Mouse (Mus musculus) erythroblast, adult 5-6 weeks (primary cell): Measurements from ENCODE around the gene Gm43064. TPM values are rescaled to one million over a fixed set of nuclear protein-coding genes. Genes with fewer than 3 reads are reported as not detected.

ENCODE experiments used
- ATAC-seq: replicated peaks from 2 replicates; pipeline ENCODE4 v1.8.0; 2016; ENCODE audit warnings: moderate number of reproducible peaks, mild to moderate bottlenecking, moderate TSS enrichment, inconsistent platforms; ENCODE audit not compliant: poor library complexity, low FRiP score, severe bottlenecking
- total RNA-seq, 2 experiments: library from RNA; stranded (forward) in 1 of 2; stranded (reverse) in 1 of 2; fragments of 150-400 nt in 1 of 2; fragments of 200-764, 138-1000 nt in 1 of 2; gene quantifications; 2 replicates each; pipeline versions ENCODE4 v1.2.3 to v1.2.4; 2015 to 2017; ENCODE audit warnings: low replicate concordance in 2 of 2

Gm43064 gene
- 11.5 and 30.2 TPM in 2 replicates for total RNA-seq (2015; ENCODE audit: low replicate concordance)
- 4.9 and 28.2 TPM in 2 replicates for total RNA-seq (2017; ENCODE audit: low replicate concordance)

GRCm38 (mm10) chr3:103808891-103809798 is at the start of gene Gm43064, which contains the start of the genes Dclre1b and Ap4b1:
TSS of gene Gm43064 (plus strand) at chr3:103809573.
TSS of gene Dclre1b (minus strand) at chr3:103809444.
TSS of gene Ap4b1 (plus strand) at chr3:103809520.
- ATAC-seq = peak; percentile 74

GRCm38 (mm10) chr3:103766789-103767188 is 42.6 kb upstream of the Gm43064 start:
- ATAC-seq = no peak

- no peak for ATAC-seq
Observed at GRCm38 (mm10) chr3:103771531-103772130, 37.7 kb upstream of the Gm43064 start.

DNA sequence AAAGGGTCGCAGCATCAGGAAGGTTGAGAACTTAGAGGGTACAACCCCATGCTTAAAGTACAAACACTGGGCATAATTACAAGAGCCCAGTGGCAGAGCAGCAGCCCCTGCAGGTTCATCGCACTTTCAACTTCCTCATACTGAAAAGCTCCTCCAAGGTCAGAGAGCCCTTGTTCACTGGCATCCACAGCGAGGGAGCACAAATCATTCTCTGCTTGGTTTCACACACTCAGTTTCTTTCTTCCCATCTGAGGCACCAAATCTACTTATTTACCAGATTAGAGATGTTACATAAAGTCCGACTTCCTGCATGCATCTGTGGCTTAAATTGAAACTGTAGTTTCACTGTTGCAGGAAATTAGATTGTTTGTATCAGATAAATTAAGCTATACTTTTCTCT is 36.5 kb upstream of the Gm43064 start:
- no peak for ATAC-seq

DNA sequence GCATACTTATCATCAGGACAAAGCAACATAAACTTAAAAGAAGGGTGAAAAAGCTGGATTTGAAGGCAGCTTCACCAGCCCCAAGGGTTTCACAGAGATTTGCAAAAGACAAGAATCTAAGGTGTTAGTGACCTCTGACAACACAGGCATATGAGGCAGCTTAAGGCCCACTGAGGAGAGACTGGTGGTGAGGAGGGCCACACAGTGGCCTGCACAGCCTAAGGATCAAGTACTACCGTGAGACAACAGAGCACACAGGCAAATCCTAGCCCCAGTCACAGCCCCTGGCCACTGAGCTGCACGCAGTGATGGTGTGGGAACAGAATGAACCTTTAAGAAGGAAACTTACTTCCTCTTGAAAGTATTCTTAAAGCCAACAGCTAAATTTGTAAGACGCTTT is 35.9 kb upstream of the Gm43064 start:
- peak; percentile 45; the same call in 1 of the 2 replicates for ATAC-seq

- no peak for ATAC-seq
Observed at GRCm38 (mm10) chr3:103774009-103774408, 35.4 kb upstream of the Gm43064 start.

GRCm38 (mm10) chr3:103777940-103778339 is 31.4 kb upstream of the Gm43064 start:
- ATAC-seq = no peak

- no peak for ATAC-seq
Observed at GRCm38 (mm10) chr3:103778660-103779059, 30.7 kb upstream of the Gm43064 start.

DNA sequence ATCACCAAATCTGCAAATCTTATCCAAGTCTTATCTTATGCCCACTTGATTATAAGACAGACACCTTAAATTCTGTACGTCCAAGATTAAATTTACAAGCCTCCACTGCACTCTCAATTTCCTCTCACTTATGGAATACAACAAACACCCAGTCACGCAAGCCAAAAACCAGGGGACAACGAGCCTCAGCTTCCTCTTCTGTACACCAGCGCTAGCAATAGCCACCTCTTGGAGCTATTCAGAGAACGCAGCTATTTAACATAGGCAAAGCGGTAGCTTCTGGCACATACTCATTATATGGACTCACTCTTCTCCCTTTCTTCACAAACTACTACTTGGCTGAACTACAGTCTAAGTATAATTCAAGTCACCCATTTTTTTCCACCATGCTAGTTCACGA is 30.2 kb upstream of the Gm43064 start:
- no peak for ATAC-seq

GRCm38 (mm10) chr3:103780271-103780670 is 29.1 kb upstream of the Gm43064 start:
- no peak for ATAC-seq

DNA sequence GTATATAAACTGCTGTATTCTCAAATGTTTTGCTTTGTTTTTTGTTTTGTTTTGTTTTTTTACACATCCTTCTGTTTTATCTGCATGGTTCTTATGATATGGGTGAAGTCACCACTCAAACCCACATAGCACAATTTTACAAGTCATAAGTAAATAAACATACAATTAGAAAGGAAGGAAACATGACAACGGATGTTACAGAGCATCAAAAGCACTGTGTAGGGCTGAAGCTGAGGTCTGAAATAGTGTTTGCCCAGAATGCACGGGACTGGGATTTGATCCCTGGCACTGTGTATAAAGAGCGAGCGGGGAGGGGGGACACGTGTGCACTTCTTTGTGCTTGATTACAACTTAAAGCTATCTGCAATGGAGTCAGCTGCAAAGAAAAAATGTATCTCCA is 28.6 kb upstream of the Gm43064 start:
- ATAC-seq = no peak

DNA sequence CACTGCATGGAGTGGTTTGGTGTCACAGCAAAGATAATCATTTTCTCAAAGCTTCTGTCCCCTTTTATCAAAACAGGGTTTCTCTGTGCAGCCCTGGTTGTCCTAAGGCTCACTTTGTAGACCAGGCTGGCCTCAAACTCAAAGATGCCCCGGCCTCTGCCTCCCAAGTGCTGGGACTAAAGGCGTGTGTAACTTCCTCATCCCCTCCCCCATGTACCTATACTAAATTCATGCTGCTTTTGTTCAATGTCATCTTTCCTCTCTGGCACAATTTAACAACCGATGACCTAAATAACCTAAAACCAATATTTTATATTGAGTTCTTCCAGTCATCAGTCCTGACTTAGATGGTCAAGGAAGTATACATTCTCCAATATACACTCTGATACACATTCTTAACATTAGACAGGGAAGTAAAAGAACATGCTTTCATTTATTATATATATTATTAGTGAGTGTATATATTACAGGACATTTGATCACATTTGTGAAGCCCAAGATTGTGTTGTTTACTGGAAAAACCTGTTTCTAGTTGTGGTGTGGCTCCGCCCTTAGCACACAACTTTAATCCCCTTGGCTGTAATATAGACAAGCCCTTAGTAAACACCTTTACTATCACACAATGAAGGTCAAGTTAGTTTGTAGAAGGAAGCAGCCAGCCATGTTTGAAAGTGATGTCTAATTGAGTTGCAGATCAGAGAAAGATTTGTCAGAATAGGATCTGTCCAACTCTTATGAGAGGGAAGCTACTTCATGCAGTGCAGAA is 26.3 kb upstream of the Gm43064 start:
- no peak for ATAC-seq

- no peak for ATAC-seq
Observed at GRCm38 (mm10) chr3:103787225-103787624, 22.1 kb upstream of the Gm43064 start.

GRCm38 (mm10) chr3:103789096-103789495 is 20.3 kb upstream of the Gm43064 start:
- no peak for ATAC-seq

DNA sequence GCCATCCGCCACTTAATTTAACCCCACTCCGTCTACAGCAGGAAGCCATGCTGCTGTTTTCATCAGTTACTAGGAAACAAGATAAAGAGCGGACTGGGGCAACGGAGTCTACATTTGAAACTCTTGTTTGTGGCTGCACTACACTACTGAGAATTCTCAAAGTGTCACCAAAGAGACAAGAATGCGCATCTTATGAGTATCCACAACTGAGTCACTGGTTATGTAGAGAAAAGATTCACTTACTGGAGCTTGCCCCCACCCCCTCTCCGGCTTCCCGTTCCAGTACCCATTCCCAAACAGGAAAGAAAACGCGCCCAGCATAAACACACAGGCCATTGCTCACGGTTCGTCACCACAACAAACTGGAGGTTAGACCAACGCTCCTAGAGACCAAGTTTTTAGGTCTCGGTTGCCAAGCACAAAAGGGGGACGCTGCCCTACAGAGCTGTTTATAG is 19.5 kb upstream of the Gm43064 start:
- peak; percentile 56 for ATAC-seq

DNA sequence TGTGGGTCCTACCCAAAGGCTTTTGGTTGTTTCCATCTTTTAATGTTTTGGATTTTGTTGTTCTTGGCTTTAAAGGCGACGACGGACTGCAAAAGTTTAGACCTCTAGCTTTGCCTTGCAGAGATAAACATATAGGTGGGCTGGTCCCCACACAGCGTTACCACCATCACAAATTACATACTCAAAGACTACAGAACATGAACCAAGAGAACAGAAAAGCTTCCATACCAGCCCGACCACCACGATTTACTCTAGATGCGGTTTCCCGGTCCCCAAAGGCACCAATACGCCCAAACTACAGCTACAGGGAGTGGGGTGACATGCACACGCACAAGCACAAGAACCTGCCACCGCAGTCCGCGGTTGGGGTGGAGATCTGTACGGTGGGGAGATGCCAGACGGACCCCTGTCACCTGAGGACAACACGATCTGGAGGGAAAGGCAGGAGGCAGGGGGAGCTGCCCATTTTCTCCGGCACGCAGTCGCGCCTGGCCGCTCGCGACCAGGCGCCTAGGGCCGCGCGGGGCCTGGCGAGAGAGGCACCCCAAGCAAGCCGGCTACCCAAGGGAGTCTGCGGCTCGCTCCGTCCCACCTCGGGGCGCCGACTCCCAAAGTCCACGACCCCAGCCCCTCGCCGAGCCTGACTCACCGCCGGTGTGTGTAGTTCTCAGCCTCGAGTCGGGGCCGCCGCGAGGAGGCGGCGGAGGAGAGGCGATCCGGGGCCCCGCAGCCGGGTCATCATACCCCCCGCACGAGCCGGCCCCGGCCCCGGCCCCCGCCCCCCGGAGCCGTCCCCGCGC is 18.8 kb upstream of the Gm43064 start:
- ATAC-seq = peak; percentile 40

DNA sequence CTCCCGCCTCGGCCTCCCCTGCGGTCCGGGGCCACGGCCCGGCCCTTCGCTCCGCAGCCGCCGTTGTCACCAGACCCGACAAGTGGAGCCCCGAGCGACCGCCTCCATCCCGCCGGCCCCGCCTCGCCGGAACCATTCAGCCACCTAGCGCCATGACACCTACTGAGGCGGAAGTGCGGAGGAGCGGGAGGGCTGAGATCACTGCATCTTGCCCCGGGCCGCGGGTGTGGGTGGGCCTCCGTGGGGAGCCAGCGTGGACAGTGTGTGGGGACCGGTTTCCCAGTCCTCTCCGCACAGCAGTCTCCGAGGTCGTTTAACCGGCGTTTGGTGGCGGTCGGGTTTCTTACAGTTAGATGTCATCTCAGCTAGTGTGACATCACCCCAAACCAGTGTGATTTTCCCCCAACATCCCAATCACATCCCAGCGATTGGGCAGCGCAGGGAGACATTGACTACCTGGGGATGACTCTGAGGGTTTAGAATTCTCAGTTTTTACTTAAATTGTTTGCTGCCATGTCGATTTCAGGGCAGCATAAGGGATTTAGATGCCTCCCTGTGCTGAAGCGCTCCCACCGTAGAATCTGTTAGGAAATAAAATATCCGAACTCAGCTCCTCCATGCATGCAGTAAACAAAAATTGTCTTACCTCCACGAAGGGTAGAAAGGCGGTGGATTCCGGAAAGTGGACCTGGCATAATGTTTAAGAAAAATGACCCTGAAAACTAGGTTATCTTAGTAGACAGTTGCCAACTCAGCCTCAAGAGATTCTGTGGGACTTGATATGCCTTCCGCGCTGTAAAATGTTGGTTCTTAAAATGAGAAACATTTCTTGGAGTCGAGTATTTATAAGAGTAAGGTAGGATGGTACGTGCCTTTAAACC is 17.9 kb upstream of the Gm43064 start, which contains the start of gene Hipk1:
Gene Hipk1 (minus strand): TSS at position 334 of the 881 bp plus-strand sequence.
- ATAC-seq = peak; percentile 84

DNA sequence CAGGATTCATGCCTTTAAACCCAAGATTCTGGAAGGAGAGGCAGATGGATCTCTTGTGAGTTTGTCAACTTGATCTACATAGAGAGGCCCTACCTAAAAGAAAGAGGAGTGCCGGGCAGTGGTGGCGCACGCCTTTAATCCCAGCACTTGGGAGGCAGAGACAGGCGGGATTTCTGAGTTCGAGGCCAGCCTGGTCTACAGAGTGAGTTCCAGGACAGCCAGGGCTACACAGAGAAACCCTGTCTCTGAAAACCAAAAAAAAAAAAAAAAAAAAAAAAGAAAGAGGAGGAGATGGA is 17.3 kb upstream of the Gm43064 start:
- peak; percentile 8 for ATAC-seq
